Mouse (Mus musculus) adrenal gland, adult (tissue): ENCODE measurements at regions not wholly inside any gene's neighbourhood (a gene's known extent, or its start where the extent isn't known, plus 50 kb on each side); places are given as distances from the start of the nearest gene placed in this dataset.

Experiments
- DNase-seq, 2 experiments: peaks; one replicate each; pipeline ENCODE4 v3.0.0; 2022 to 2023; ENCODE audit warnings: low spot score in 1 of 2; ENCODE audit not compliant: inconsistent age in 2 of 2

DNA sequence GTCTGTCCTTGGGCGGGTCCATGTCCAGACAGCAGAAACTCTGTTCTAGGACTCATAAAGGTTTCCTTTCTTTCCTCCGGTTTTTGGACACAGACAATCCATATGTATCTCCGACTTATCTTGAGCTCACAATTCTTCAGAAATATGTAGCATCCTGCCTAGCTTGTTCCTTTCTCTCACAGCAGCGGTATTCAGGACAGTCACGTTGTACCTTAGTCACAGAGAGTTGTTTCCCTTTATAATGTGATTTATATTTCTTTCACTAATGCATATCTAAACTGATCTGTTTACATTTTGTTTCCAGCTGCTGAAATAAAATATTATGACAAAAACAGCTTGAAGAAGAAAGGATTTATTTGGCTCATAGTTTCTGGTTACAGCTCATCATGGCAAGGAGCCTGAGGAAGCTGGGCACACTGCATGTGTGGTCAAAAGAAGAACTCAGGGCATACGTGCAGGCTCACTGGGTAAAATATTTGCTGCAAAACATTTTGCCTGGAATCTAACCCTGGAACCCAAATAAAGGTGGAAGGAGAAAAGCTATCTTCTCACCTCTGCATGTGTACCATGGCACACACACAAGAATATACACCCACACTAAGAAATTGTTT is 61.4 kb upstream of the Etv1 start:
- DNase-seq, result peak; percentile 7 to 60
